Mouse (Mus musculus) lung, embryonic 14.5 days (tissue): Measurements from ENCODE around the gene Mapkbp1. TPM values are rescaled to one million over a fixed set of nuclear protein-coding genes. Genes with fewer than 3 reads are reported as not detected.

ENCODE experiments used
- ATAC-seq: fragments of 200-750 bp; cut with Nextera tagmentation; 2 replicates; pipeline ENCODE4 v1.8.0; 2017; ENCODE audit warnings: mild to moderate bottlenecking, moderate TSS enrichment, moderate library complexity; ENCODE audit not compliant: insufficient read depth
- DNase-seq: peaks from one replicate; pipeline ENCODE4 v3.0.0-alpha.2; 2015
- H3K27ac ChIP-seq: fragments of 300-500 bp; sonication (generic); 2 replicates; pipeline ENCODE4 v1.5.1; 2014; ENCODE audit warnings: low read depth, mild to moderate bottlenecking, moderate library complexity
- H3K27me3 ChIP-seq: fragments of 300-500 bp; sonication (generic); 2 replicates; pipeline ENCODE4 v1.6.1; 2014; ENCODE audit warnings: low read length, control low read depth; ENCODE audit not compliant: insufficient read depth
- H3K36me3 ChIP-seq: fragments of 300-500 bp; sonication (generic); 2 replicates; pipeline ENCODE4 v1.6.1; 2014; ENCODE audit warnings: control low read depth; ENCODE audit not compliant: insufficient read depth
- H3K4me1 ChIP-seq: fragments of 300-500 bp; sonication (generic); 2 replicates; pipeline ENCODE4 v1.6.1; 2014; ENCODE audit warnings: antibody characterized with exemption, control low read depth; ENCODE audit not compliant: insufficient read depth
- H3K4me2 ChIP-seq: fragments of 300-500 bp; sonication (generic); 2 replicates; pipeline ENCODE4 v1.6.1; 2014; ENCODE audit warnings: mild to moderate bottlenecking
- H3K4me3 ChIP-seq: fragments of 300-500 bp; sonication (generic); 2 replicates; pipeline ENCODE4 v1.5.1; 2014; ENCODE audit warnings: low read depth, low read length
- H3K9ac ChIP-seq: fragments of 300-500 bp; sonication (generic); 2 replicates; pipeline ENCODE4 v1.6.1; 2014
- H3K9me3 ChIP-seq: fragments of 300-500 bp; sonication (generic); 2 replicates; pipeline ENCODE4 v1.6.1; 2016; ENCODE audit warnings: low read depth, low read length, control low read depth
- CTCF ChIP-seq: IDR thresholded peaks from 2 replicates; pipeline ENCODE4 v1.5.1; 2016; ENCODE audit warnings: antibody characterized with exemption, low read depth
- WGBS: fragments of 180-500 bp; shearing (Covaris S2); extraction: QIAGEN DNeasy Blood & Tissue Kit; methylation state at CpG from one replicate; pipeline ENCODE4 v1.1.7; 2014; 5-methylcytosine and 5-hydroxymethylcytosine counted together
- polyA plus RNA-seq: library from polyadenylated mRNA; unstranded; fragments of >200 nt; fragmentation: Nextera tagmentation; extraction: Ambion mirVana; gene quantifications from 2 replicates; pipeline ENCODE4 v1.2.1, GENCODE M21; 2014

Gene Mapkbp1
- polyA plus RNA-seq, 1 experiment from 2014 or later, result 3.4 TPM

DNA sequence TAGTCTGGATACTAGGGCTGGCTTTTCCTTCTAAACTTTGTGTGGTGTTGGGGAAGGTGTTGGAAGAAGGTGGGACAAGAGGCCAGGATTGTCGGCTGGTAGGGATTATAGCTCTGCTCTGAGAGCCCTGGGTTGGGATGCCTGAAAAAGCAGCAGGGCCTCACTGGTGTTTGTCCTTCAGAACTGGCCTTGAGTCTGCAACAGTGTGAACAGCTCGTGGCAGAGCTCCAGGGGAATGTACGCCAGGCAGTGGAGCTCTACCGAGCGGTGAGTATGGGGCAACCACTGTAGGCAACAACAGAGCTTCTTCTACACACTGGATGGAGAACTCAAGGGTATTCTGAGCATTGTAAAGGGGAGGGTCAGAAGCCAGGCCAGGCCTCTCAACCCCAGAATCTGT, 51.8 kb downstream of the Mapkbp1 start:
- no peak overlapping the region for H3K4me2 ChIP-seq
- H3K9me3 ChIP-seq, result no peaks in the 10 kb centered on the region
- no peak for TF ChIP-seq CTCF
- 83% methylated on average over 5 of the region's 5 CpGs for WGBS
- H3K36me3 ChIP-seq, result peaks cover 57% of the 10 kb centered on the region
- no peak for ATAC-seq
- 0 out of 2 replicates have a peak, but pooled peaks cover 9% of the 10 kb centered on the region for H3K4me1 ChIP-seq
- no peak overlapping the region for H3K4me3 ChIP-seq
- H3K9ac ChIP-seq, result no peak overlapping the region
- DNase-seq, result no peak
- H3K27me3 ChIP-seq, result no peaks in the 10 kb centered on the region
- H3K27ac ChIP-seq, result no peak overlapping the region

DNA sequence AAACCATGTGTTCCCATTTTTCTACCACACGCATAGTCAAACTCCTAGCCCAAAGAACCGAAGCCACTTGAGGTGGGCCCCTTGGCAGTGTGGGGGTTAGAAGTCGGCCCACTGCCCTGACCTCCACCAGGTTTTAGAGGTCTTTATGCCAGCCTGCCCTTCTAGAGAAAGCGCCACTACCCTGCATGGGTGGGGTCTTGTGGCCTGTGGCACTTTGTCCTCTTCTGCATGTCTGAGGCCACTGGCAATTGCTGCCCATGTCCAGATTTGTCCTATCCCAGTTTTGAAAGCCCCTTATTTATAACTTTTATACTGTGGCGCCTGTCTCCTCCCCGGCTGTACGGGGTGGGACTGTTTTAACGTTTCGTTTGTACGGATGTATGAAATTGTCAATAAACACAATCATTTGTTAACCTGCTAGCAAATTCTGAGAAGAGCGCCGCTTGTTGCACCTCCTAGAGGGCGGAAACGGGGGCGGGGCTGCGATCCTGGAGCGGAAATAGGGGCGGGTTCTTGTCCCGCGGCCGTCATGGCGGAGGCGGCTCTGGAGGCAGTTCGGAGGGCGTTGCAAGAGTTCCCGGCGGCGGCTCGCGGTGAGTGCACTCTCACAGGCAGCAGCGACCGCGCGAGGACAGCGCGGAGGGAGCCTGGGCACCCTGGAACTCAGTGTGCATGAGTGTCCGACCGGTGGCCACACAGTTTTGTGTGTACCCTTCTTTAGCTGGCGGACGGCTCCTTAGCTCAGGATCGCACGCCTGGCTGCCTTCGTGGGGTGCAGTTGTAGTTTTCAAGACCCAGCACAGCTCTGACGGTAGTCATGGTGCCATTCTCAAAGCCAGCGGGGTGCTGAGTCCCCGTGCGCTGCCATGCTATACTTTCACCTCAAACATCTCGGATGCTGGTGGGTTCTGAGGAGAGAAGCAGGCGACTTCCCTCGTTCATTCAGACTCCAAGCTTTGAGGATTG, 54.8 kb downstream of the Mapkbp1 start, which contains the start of the genes Jmjd7 and Gm28042:
Jmjd7 (plus strand) TSS at position 500 of the 966 bp plus-strand sequence.
Gm28042 (plus strand) TSS at position 510 of the 966 bp plus-strand sequence.
- DNase-seq, result peak; percentile 95

DNA sequence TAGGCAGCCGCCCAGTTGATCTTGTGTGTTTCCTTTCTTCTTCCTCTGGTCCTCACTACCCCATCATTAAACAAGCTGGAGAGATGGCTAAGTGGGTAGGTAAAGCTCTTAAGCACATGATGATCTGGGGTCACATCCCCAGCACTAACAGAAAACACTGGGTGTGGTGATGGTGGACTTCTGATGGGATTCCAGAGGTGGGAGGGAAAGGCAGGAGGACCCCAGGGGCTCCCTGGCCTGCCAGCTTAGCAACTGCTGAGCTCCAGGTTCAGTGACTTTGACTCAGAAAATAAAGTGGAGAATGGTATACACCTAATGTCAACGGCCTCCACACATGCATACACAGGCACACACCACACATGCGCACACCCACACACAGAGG, 55.4 kb downstream of the Mapkbp1 start:
- Histone ChIP-seq H3K36me3 (peaks cover 45% of the 10 kb centered on the region), H3K4me1 (0 out of 2 replicates have a peak, but pooled peaks cover 9% of the 10 kb centered on the region), H3K9me3 (no peaks in the 10 kb centered on the region), H3K4me2 (peak overlapping the region; percentile 80), H3K27ac (peak overlapping the region; percentile 93), H3K9ac (peak overlapping the region; percentile 82), H3K4me3 (peak overlapping the region; percentile 77), H3K27me3 (no peaks in the 10 kb centered on the region)
- ATAC-seq, result peak; percentile 21
- no peak for TF ChIP-seq CTCF
- peak; percentile 31 for DNase-seq
- 38% methylated on average over 3 of the region's 3 CpGs for WGBS

More for the DNA sequence above, 54.8 kb downstream of the Mapkbp1 start, which contains the start of the genes Jmjd7 and Gm28042:
- Histone ChIP-seq H3K4me1 (0 out of 2 replicates have a peak, but pooled peaks cover 9% of the 10 kb centered on the region), H3K27ac (peak within 1 kb of the TSS; percentile 93), H3K27me3 (no peaks in the 10 kb centered on the region), H3K9me3 (no peaks in the 10 kb centered on the region), H3K36me3 (peaks cover 45% of the 10 kb centered on the region), H3K9ac (peak within 1 kb of the TSS; percentile 82), H3K4me3 (peak within 1 kb of the TSS; percentile 77), H3K4me2 (peak within 1 kb of the TSS; percentile 80)
- peak; percentile 6; the same call in 1 of the 2 replicates for TF ChIP-seq CTCF
- peak; percentile 93 for ATAC-seq
- WGBS, result 5% methylated on average over 50 of the region's 50 CpGs

DNA sequence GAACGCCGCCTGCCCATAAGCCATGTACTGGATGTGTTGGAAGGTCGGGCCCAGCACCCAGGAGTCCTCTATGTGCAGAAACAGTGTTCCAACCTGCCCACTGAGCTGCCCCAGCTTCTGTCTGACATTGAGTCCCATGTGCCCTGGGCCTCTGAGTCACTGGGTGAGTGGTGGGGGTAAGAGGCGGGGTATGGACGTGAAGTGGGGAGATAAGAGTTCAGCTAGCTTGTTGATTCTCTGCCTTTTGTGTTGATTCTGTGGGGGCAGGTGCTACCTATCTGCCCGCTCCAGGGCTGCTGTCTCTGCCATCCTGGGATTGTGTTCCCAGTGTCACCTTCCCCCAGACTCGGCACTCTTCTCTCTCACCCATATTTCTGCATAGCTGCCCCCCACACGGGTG, 57.9 kb downstream of the Mapkbp1 start:
- ATAC-seq (no peak), DNase-seq (no peak)
- Histone ChIP-seq H3K9ac (0 out of 2 replicates have a peak overlapping the region, but pooled peaks have one; percentile 16), H3K4me2 (no peak overlapping the region), H3K27me3 (no peaks in the 10 kb centered on the region), H3K4me1 (0 out of 2 replicates have a peak, but pooled peaks cover 9% of the 10 kb centered on the region), H3K27ac (no peak overlapping the region), H3K4me3 (no peak overlapping the region), H3K36me3 (peaks cover 41% of the 10 kb centered on the region), H3K9me3 (no peaks in the 10 kb centered on the region)
- WGBS, result 64% methylated on average over 8 of the region's 8 CpGs
- no peak for TF ChIP-seq CTCF

DNA sequence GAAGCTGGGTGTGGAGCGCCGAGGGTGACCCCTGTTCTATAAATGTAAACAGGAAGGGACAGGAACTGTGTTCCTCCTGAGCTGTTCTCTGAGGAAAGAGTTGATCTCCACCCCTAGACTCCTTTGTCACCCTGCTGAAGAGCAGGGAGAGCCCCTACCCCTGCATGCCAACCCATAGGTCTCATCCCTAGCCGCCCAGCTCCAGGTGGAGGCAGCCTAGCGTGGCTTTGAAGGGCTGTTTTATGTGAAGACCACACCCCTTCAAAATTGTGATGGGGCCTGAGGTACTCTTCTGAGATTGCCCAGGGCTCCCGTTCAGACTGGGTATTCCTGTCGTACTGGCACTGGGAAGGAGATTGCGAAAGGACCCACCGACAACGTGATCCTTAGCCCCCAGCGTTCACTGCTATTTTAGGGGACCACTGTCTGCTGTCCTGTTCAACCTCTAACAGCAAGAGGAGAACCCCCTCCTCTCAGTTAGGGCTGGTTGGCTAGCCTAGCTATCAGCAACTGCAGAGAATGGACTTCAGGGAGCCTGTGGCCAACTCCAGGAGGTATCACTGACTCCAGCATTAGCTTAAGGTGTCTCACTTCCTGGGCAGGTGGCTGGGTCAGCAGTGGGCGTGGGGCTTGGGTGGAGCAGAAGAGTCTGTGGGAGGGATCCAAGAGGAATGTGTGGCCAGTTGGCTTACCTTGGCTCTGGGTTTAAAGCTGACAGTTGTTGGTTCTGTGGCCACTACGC, 60.4 kb downstream of the Mapkbp1 start, which contains the start of gene Pla2g4b:
Pla2g4b (plus strand) TSS at position 692 of the 742 bp plus-strand sequence.
- no peak within 1 kb of the TSS for H3K4me3 ChIP-seq
- WGBS, result 80% methylated on average over 12 of the region's 12 CpGs
- 0 out of 2 replicates have a peak, but pooled peaks cover 6% of the 10 kb centered on the region for H3K4me1 ChIP-seq
- no peaks in the 10 kb centered on the region for H3K9me3 ChIP-seq
- no peak within 1 kb of the TSS for H3K27ac ChIP-seq
- ATAC-seq (no peak), DNase-seq (no peak)
- H3K27me3 ChIP-seq, result no peaks in the 10 kb centered on the region
- no peak within 1 kb of the TSS for H3K9ac ChIP-seq
- no peak for TF ChIP-seq CTCF
- no peak within 1 kb of the TSS for H3K4me2 ChIP-seq
- peaks cover 52% of the 10 kb centered on the region for H3K36me3 ChIP-seq

DNA sequence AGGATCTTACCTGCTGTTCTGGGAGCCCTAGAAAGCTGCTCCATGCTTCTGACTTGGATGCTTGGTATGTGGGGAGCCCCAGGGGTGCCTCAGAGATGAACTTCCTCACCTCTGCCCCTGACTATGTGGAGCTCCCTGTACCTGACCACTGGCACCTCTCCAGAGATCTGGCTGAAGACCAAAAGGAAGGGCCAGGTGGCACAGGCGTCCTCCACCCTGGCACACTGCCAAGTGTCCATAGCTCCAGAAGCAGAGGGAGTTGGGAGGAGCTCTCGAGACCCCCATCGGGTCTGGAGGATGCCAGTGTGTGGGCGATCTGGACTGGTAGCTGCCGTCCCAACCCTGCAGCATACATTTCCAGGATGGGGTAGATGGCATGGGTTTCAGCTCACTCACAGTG, 61.2 kb downstream of the Mapkbp1 start:
- no peak overlapping the region for H3K27ac ChIP-seq
- ATAC-seq, result no peak
- no peak overlapping the region for H3K4me3 ChIP-seq
- H3K9me3 ChIP-seq, result no peaks in the 10 kb centered on the region
- peaks cover 60% of the 10 kb centered on the region for H3K36me3 ChIP-seq
- no peak overlapping the region for H3K9ac ChIP-seq
- no peak for TF ChIP-seq CTCF
- H3K4me2 ChIP-seq, result no peak overlapping the region
- WGBS, result 51% methylated on average over 5 of the region's 5 CpGs
- no peak for DNase-seq
- H3K27me3 ChIP-seq, result no peaks in the 10 kb centered on the region
- no peaks in the 10 kb centered on the region for H3K4me1 ChIP-seq
